Mouse (Mus musculus) forebrain, postnatal 0 days (tissue): ENCODE data around the gene Tshz3. TPM values are rescaled to one million over a fixed set of nuclear protein-coding genes. Genes with fewer than 3 reads are reported as not detected.
A peak's percentile ranks its signal among the peaks of the same experiment; 100 is the strongest.

Experiments used
- ATAC-seq: fragments of 200-750 bp; cut with Nextera tagmentation; 2 replicates; pipeline ENCODE4 v1.8.0; 2017; ENCODE audit warnings: mild to moderate bottlenecking, moderate library complexity
- DNase-seq: peaks from one replicate; pipeline ENCODE4 v3.0.0-alpha.2; 2015
- H3K27ac ChIP-seq: fragments of 300-500 bp; sonication (generic); 2 replicates; pipeline ENCODE4 v1.5.1; 2014; ENCODE audit warnings: low read depth, mild to moderate bottlenecking, antibody characterized with exemption, low read length, moderate library complexity, mixed read lengths
- H3K27me3 ChIP-seq: fragments of 300-500 bp; sonication (generic); 2 replicates; pipeline ENCODE4 v1.6.1; 2014; ENCODE audit warnings: mild to moderate bottlenecking, low read length, mixed read lengths; ENCODE audit not compliant: insufficient read depth
- H3K36me3 ChIP-seq: fragments of 300-500 bp; sonication (generic); 2 replicates; pipeline ENCODE4 v1.6.1; 2014; ENCODE audit warnings: mild to moderate bottlenecking, moderate library complexity; ENCODE audit not compliant: insufficient read depth
- H3K4me1 ChIP-seq: fragments of 300-500 bp; sonication (generic); 2 replicates; pipeline ENCODE4 v1.6.1; 2014; ENCODE audit warnings: antibody characterized with exemption; ENCODE audit not compliant: insufficient read depth
- H3K4me2 ChIP-seq: fragments of 300-500 bp; sonication (generic); 2 replicates; pipeline ENCODE4 v1.6.1; 2014; ENCODE audit warnings: low read depth, mild to moderate bottlenecking, moderate library complexity
- H3K4me3 ChIP-seq: fragments of 300-500 bp; sonication (generic); 2 replicates; pipeline ENCODE4 v1.5.1; 2014; ENCODE audit warnings: low read depth, low read length, mixed read lengths
- H3K9ac ChIP-seq: fragments of 300-500 bp; sonication (generic); 2 replicates; pipeline ENCODE4 v1.6.1; 2014; ENCODE audit warnings: mild to moderate bottlenecking
- H3K9me3 ChIP-seq: fragments of 300-500 bp; sonication (generic); 2 replicates; pipeline ENCODE4 v1.6.1; 2016; ENCODE audit warnings: low read length
- CTCF ChIP-seq: sonication (generic); IDR thresholded peaks from 2 replicates; pipeline ENCODE4 v1.5.1; 2016; ENCODE audit warnings: antibody characterized with exemption, control low read depth, low read depth
- WGBS: fragments of 180-500 bp; shearing (Covaris S2); extraction: QIAGEN DNeasy Blood & Tissue Kit; methylation state at CpG from one replicate; pipeline ENCODE4 v1.1.7; 2014; 5-methylcytosine and 5-hydroxymethylcytosine counted together
- polyA plus RNA-seq: library from polyadenylated mRNA; unstranded; fragments of >200 nt; fragmentation: Nextera tagmentation; extraction: Ambion mirVana; gene quantifications from 2 replicates; pipeline ENCODE4 v1.2.1, GENCODE M21; 2015
- total RNA-seq: library from RNA; depleted of rRNA; stranded (reverse); fragments of >200 nt; gene quantifications from 2 replicates; pipeline ENCODE4 v1.2.3, GENCODE M21; 2014

Tshz3 gene
- total and polyA plus RNA-seq, 2 experiments from 2014 or later, result 18.0 to 32.2 TPM

GRCm38 (mm10) chr7:36717192-36717591 is 19.3 kb downstream of the Tshz3 start:
- H3K27me3 ChIP-seq, result no peaks in the 10 kb centered on the region
- peak; percentile 92 for ATAC-seq

GRCm38 (mm10) chr7:36720830-36721229 is 22.9 kb downstream of the Tshz3 start:
- Histone ChIP-seq H3K9me3 (no peaks in the 10 kb centered on the region), H3K27me3 (no peaks in the 10 kb centered on the region), H3K36me3 (no peaks in the 10 kb centered on the region), H3K4me3 (no peak overlapping the region), H3K9ac (no peak overlapping the region), H3K4me2 (no peak overlapping the region), H3K27ac (no peak overlapping the region), H3K4me1 (no peaks in the 10 kb centered on the region)
- WGBS, result 47% methylated on average over 9 of the region's 9 CpGs
- DNase-seq, result no peak
- ATAC-seq, result no peak
- no peak for TF ChIP-seq CTCF

More at GRCm38 (mm10) chr7:36717192-36717591, 19.3 kb downstream of the Tshz3 start:
- Histone ChIP-seq H3K36me3 (no peaks in the 10 kb centered on the region), H3K4me2 (no peak overlapping the region), H3K9ac (no peak overlapping the region), H3K27ac (peak overlapping the region; percentile 6; the same call in 1 of the 2 replicates), H3K9me3 (no peaks in the 10 kb centered on the region), H3K4me3 (no peak overlapping the region), H3K4me1 (no peaks in the 10 kb centered on the region; the same call in 1 of the 2 replicates)
- no peak for DNase-seq
- 28% methylated on average over 6 of the region's 6 CpGs for WGBS
- peak; percentile 72 for TF ChIP-seq CTCF

GRCm38 (mm10) chr7:36736303-36737050 is 38.6 kb downstream of the Tshz3 start:
- no peak for DNase-seq
- 67% methylated on average over 14 of the region's 14 CpGs for WGBS
- H3K27me3 ChIP-seq, result no peaks in the 10 kb centered on the region

GRCm38 (mm10) chr7:36751480-36751879 is 53.6 kb downstream of the Tshz3 start:
- H3K4me1 ChIP-seq, result no peaks in the 10 kb centered on the region
- no peak overlapping the region for H3K4me3 ChIP-seq
- no peak for DNase-seq
- no peaks in the 10 kb centered on the region for H3K9me3 ChIP-seq
- 94% methylated on average over 2 of the region's 2 CpGs for WGBS
- no peak for TF ChIP-seq CTCF
- no peaks in the 10 kb centered on the region for H3K36me3 ChIP-seq
- no peaks in the 10 kb centered on the region for H3K27me3 ChIP-seq
- H3K27ac ChIP-seq, result no peak overlapping the region
- H3K4me2 ChIP-seq, result no peak overlapping the region
- no peak overlapping the region for H3K9ac ChIP-seq
- no peak for ATAC-seq

More at GRCm38 (mm10) chr7:36736303-36737050, 38.6 kb downstream of the Tshz3 start:
- Histone ChIP-seq H3K36me3 (no peaks in the 10 kb centered on the region), H3K4me2 (no peak overlapping the region), H3K9ac (no peak overlapping the region), H3K9me3 (no peaks in the 10 kb centered on the region), H3K4me3 (no peak overlapping the region), H3K27ac (no peak overlapping the region), H3K4me1 (no peaks in the 10 kb centered on the region)
- peak; percentile 42 for TF ChIP-seq CTCF
- no peak for ATAC-seq

DNA sequence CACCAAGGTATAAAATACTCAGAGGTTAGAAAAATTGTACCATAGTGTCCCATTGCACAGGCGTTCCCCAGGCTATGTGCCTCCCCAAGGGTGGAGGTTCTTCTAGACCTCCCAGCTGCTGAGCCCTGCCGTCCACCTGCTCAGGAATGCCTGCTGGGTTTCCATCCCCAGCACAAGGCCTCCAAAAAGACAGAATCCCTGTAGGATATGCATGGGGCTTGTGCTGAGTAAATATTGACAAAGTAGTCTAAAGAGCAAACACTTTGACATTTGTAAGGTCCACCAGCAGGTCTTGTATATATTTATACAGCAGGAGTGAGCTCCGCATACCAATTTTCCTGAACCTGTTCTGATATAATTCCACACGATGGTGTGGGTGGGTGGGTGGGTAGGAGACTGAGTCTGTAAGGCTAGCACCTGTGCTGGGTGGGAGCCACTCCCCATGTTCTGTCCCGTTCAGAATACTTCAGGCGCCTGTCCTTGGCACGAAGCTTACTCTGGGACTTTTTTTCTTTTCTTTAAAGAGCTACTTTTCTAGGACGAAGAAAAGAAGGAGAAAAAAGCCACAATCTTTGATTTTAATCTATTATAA is 69.7 kb downstream of the Tshz3 start:
- Histone ChIP-seq H3K4me1 (no peaks in the 10 kb centered on the region), H3K27ac (no peak overlapping the region), H3K9ac (no peak overlapping the region), H3K27me3 (no peaks in the 10 kb centered on the region), H3K4me3 (no peak overlapping the region), H3K9me3 (no peaks in the 10 kb centered on the region), H3K36me3 (0 out of 2 replicates have a peak, but pooled peaks cover 5% of the 10 kb centered on the region), H3K4me2 (no peak overlapping the region)
- no peak for DNase-seq
- no peak for TF ChIP-seq CTCF
- ATAC-seq, result no peak
- 80% methylated on average over 8 of the region's 8 CpGs for WGBS

- no peak overlapping the region for H3K27ac ChIP-seq
- H3K9me3 ChIP-seq, result no peaks in the 10 kb centered on the region
- ATAC-seq (peak; percentile 25; the same call in 1 of the 2 replicates), DNase-seq (no peak)
- H3K27me3 ChIP-seq, result no peaks in the 10 kb centered on the region
- H3K4me2 ChIP-seq, result 0 out of 2 replicates have a peak overlapping the region, but pooled peaks have one; percentile 13
- 0 out of 2 replicates have a peak, but pooled peaks cover 5% of the 10 kb centered on the region for H3K36me3 ChIP-seq
- no peak for TF ChIP-seq CTCF
- 21% methylated on average over 7 of the region's 7 CpGs for WGBS
- peaks cover 9% of the 10 kb centered on the region; the same call in 1 of the 2 replicates for H3K4me1 ChIP-seq
- no peak overlapping the region for H3K9ac ChIP-seq
- no peak overlapping the region for H3K4me3 ChIP-seq
Observed at GRCm38 (mm10) chr7:36773086-36773485, 75.2 kb downstream of the Tshz3 start.

- Histone ChIP-seq H3K4me1 (peaks cover 9% of the 10 kb centered on the region; the same call in 1 of the 2 replicates), H3K36me3 (no peaks in the 10 kb centered on the region), H3K4me2 (no peak overlapping the region), H3K27me3 (no peaks in the 10 kb centered on the region), H3K9me3 (no peaks in the 10 kb centered on the region), H3K4me3 (no peak overlapping the region), H3K9ac (no peak overlapping the region), H3K27ac (no peak overlapping the region)
- ATAC-seq, result no peak
- WGBS, result 75% methylated on average over 4 of the region's 4 CpGs
- no peak for DNase-seq
- no peak for TF ChIP-seq CTCF
Observed at GRCm38 (mm10) chr7:36776956-36777355, 79.0 kb downstream of the Tshz3 start.
